Mouse (Mus musculus) embryonic fibroblast, embryonic 13.5 days (primary cell): ENCODE results near the gene Cpm.

Experiments used
- CTCF ChIP-seq: IDR thresholded peaks from 2 replicates; pipeline ENCODE4 v1.5.1; 2011; ENCODE audit warnings: mild to moderate bottlenecking, control low read depth, low read length, moderate library complexity, borderline replicate concordance; ENCODE audit not compliant: insufficient read depth
- POLR2A ChIP-seq: IDR thresholded peaks from 2 replicates; pipeline ENCODE4 v1.6.1; 2011; ENCODE audit warnings: low read depth, mild to moderate bottlenecking, control low read depth, low read length, moderate library complexity

DNA sequence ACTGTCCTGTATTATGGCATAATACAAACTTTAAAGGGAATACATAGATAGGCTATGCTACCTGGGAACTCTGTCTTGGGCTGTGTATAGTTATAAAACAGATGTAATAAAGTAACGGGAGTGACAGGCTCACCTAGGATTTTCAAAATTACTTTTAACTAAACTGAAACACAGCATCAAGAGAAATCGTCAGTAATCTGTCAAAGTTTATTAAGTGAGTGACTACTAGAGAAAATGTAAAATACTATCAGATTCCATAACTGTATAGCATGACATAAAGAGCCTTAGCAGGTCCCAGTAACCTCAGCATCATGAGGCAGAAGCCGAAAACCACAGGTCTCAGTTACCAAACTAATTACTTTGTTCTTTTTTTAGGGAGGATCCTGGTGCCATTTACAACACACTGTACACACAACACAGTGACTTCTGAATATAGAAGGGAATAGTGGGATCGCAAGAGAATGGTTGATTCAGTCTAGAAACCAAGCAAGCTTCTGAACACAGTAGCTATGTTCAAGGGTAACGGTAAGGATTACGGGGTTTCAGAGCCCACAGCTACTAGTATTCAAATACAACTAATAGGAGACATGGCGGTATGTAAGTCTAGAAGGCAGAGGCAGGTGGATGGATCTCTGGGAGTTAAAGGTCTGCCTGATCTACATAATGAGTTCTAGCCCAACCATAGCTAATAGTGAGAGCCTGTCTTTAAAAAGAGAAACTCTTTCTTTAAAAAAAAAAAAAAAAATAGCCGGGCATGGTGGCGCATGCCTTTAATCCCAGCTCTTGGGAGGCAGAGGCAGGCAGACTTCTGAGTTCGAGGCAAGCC, 69.2 kb downstream of the Cpm start:
- TF ChIP-seq POLR2A (no peak), CTCF (no peak)
